Mouse (Mus musculus) lung, postnatal 4 days (tissue): ENCODE results near the gene Ubqln4.

Source experiments
- DNase-seq, 2 experiments: peaks; one replicate each; pipeline ENCODE4 v3.0.0; 2021

The Ubqln4 gene

DNA sequence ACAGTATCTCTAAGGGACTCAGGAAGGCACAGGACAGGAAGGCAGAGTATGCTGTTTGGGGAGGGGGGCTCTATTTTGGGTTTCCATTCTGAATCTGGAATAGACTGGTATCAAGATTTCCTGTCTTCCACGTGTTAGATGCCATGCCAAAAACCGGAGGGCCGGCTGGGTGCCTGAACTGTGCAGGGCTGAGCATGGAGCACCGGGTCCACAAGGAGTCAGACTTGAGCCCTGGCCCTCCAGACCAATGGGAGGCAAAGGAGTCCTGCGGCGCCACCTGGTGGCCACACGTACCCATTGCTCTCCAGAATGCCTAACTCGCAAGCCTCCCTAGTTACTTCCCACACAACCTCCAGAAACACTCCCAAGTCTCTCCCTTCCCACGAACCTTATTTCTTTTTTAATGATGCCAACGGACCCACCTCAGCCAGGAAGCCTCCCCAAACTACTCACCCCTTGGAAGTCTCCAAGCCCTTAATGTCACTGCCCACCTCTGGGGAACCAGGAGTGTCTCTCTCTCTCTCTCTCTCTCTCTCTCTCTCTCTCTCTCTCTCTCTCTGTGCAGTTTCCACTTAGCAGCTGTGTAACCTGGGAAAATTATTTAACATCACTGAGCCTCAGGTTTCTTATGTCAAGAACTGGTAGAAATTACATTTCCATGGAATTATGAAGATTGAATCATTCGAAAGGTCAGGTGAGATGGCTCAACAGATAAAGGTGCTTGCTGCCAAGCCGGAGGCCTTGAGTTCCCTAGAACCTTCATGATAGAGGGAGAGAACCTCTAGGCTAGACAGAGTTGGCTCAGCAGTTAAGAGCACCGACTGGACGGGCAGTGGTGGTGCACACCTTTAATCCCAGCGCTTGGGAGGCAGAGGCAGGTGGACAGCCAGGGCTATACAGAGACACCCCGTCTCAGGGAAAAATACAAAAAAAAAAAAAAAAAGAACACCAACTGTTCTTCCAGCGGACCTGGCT, 27.1 kb upstream of the Ubqln4 start:
- DNase-seq: peak; percentile 91

GRCm38 (mm10) chr3:88527565-88527964, 26.0 kb upstream of the Ubqln4 start:
- DNase-seq: peak in 1 of 2 experiments; percentile 62

DNA sequence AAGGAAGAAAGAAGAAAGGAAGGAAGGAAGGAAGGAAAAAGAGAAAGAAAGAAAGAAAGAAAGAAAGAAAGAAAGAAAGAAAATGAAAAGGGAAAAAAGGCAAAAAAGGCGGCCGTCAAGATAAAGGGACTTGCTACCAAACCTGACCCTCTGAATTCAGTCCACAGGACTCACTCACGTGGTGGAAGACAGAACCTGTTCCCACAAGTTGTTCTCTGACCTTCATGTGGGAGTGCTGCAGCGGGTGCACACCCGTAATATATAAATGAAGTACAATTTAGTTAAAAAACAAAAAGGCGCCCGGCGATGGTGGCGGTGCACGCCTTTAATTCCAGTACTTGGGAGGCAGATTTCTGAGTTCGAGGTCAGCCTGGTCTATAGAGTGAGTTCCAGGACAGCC, 24.9 kb upstream of the Ubqln4 start:
- DNase-seq: no peak

DNA sequence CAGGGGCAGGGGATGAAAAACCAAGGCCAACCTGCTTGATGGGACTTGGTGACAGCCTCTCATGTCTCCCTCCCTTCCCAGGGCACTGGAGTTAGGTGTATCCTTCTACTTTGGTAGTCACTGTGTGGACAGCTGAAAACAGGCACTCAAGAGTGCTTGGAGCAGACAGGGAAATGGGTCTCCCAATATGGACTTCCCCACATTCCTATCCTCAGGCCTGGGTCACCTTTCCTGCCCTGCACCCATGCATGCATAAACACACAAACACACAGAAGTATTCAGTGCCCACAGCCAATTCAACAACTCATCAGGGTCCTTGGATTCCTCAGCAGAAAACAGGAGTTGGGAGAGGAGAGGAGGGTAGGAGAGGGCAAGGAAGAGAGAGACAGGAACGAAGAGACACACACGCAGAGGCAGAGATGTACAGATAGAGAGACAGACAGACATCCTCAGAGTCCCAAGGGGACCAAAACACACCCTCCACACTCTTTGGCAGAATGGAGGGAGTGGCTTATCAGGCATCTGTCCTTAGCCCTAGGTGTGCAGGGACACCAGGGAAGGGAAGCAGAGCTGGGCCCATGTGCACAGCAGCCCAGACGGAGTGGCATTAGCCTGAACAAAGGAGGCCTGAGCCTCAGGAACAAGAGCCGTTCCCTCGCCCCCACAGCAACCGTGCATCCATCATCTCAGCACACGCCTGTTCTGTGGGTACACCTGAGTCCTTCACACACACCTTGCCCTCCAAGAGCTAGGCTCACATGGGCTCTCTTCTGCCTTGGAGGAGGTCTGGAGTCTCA, 24.2 kb upstream of the Ubqln4 start:
- no peak for DNase-seq

GRCm38 (mm10) chr3:88530082-88530864, 23.3 kb upstream of the Ubqln4 start:
- no peak for DNase-seq

GRCm38 (mm10) chr3:88531348-88532298, 21.9 kb upstream of the Ubqln4 start:
- peak; percentile 92 to 93 for DNase-seq

GRCm38 (mm10) chr3:88532299-88532674, 21.3 kb upstream of the Ubqln4 start, which contains the start of gene Mex3a:
Mex3a (plus strand) TSS chr3:88532395.
- DNase-seq: no peak

DNA sequence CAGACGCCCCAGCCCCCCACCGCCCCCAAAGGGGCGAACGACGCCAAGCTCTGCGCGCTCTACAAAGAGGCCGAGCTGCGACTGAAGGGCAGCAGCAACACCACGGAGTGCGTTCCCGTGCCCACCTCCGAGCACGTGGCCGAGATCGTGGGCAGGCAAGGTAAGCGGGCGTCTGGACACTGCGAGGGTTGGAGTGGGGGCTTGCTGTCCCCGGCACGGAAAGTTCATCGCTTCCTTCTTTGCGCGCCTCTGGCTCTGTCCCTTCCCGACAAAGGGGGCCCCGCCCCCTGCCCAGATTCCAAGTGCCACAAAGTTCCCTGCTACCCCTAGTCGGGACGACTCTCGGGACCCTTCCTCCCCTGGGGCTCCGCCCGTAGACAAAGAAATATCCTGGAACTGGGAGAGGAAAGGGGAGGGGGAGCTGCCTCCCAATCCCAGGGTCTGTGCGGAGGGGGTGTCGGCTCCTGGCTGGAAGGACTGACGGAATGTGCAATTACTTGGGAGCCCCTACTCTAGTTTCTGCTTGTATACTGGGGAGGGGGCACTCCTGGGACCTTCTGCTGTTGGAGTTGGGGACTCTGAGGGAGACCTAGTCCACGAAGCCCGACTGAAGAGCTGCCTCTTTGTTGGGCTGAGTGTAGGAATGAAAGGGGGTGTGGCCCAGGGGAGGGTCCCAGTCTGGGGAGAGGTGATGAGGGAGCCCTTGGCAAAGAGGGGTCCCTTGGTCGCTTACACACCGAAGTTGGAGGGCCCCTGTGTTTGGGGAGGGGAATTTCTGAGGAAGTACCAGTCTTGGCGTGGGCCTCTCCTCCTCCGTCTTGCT, 20.7 kb upstream of the Ubqln4 start:
- DNase-seq: peak; percentile 48 to 65

DNA sequence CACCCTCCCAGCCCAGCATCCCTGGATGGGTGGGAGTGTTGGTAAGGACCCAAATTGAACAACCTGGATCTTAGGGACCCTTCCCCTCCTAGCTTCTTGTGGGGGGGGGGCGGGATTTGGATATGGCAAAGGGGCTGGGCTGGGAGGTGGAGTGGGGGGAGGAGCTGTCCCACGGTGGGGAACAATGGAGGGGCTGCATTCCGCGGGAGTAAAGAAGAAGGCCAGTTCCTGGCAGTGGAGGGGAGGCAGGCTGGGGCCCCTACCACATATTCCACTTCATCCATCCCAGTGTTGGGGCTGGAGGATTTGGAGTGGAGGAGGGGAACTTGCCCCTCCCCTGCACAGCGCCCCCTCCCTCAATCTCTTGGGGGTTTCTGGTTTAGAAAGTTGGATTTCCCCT, 19.9 kb upstream of the Ubqln4 start:
- no peak for DNase-seq

GRCm38 (mm10) chr3:88535005-88535404, 18.6 kb upstream of the Ubqln4 start:
- DNase-seq: no peak

GRCm38 (mm10) chr3:88535527-88535926, 18.0 kb upstream of the Ubqln4 start:
- DNase-seq: no peak

- peak; percentile 84 to 90 for DNase-seq
Measured at GRCm38 (mm10) chr3:88536103-88536930, 17.2 kb upstream of the Ubqln4 start.

GRCm38 (mm10) chr3:88537146-88537545, 16.4 kb upstream of the Ubqln4 start:
- DNase-seq: peak in 1 of 2 experiments; percentile 30

DNA sequence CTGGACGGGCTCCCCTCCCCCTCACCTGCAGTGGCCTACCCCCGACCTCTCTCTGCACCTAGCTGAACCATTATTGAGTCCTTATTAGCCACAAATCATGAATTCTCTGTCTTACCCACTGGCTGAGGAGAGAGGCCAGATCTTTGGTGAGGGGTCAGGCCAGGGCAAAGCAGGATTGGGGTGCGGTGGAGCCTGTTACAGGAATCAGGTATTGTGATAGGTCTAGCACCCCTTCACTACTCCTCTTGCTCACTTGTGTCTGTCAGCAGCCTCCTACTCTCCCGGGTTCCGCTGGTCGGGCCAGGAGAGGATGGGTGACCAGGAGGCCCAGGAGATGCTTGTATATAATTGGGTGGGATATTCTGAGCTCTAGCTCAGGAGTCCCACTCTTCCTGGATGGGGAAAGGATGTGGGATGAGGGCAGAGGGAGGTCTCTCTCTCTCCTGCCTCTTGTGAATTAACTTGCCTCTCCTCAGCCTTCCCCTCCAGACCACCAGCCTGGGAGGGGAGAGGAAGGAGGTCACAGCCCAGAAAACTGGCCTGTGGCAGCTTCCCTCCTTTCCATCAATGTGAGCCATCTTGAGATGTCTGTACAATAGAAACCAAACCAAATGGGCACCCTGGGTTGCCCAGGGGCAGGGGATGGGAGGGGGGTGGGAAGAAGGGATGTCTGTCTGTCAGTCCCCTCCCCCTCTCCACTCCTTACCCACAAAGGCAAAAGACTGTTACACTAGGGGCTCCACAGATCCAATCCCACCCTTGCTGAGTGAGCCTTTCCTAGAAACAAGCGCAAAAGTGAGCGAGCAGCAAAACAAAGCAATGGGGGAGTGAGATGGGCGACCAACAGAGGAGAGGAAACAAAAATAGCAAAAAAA, 15.1 kb upstream of the Ubqln4 start:
- no peak for DNase-seq

- DNase-seq: no peak
Measured at GRCm38 (mm10) chr3:88539397-88539796, 14.2 kb upstream of the Ubqln4 start.

DNA sequence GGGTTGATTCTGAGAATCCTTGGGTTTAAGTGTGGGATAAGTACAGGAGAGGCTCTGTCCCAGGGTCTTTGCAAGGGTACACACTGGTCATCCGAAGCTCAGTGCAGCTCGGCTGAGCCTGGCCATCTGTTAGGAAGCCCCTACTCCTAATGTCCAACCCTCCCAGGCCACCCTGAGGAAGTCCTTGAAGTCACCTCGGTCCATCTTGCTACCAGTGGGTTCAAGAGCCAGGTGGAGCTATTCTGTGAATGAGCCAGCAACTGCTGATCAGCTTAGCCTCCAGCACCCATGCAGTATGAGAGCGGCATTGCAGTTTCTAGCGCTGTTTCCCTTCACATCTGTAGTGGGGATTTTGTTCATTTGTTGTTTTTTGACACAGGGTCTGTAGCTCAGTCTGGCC, 13.5 kb upstream of the Ubqln4 start:
- no peak for DNase-seq

DNA sequence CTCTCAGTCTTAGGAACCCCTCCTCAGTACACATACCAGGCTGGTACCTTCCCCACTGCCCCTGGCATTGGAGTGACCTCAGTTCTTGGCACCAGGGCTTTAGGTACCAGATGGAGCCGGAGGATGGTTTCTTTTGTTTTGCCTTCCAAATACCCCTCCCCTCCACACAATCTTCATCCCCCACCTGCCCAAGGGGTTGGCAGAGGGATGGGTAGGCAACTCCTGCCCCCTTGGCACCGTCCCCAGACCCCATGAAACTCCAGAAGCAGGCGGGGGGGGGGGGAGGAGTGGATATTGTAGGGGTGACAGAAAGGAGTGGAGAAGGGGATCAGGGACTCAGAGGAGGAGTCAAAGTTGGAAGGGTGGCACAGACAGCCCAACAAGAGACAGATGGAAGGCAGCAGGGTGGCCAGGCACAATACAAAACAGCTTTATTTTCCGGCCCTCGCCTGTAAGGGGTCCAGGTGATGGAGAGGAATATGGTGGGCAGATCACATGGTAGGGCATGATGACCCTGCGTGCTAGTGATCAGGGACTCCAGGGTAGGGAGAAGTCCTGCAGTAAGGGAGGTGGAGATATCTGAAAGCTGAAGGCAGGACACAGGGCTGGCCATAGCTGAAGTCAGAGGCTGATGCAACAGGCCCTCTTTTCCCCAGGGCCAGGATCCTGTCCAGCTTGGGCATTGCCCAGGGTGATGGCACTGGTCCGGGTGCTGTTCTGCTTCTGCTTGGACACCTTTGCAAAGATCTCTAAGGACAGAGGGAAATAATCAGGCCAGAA, 11.7 kb upstream of the Ubqln4 start:
- peak in 1 of 2 experiments; percentile 18 for DNase-seq

DNA sequence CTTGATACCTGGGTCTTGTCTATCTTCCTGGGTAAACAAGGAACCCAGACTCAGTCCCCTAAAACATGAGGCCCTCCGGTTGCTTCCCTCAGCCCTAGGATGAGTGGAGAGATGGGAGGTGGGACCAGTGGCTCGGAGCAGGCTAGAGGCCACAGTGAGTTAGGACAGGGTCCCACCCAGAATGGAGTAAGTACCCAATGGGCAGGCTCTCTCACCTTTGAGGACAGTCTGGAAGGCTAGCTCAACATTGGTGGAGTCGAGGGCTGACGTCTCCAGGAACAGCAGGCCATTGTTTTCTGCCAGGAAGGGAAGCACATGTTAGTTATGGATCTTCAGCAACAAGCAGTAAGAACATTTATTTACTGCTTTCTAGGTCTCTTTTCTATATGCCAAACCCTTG, 11.1 kb upstream of the Ubqln4 start:
- no peak for DNase-seq
